Mouse (Mus musculus) erythroblast, embryonic 14.5 days (primary cell): ENCODE data around the gene Tns2. TPM values are rescaled to one million over a fixed set of nuclear protein-coding genes. Genes with fewer than 3 reads are reported as not detected.
A peak's percentile ranks its signal among the peaks of the same experiment; 100 is the strongest.

Source experiments
- H3K27me3 ChIP-seq: 2 replicates; pipeline ENCODE4 v1.6.1; 2012; ENCODE audit warnings: inconsistent platforms; ENCODE audit not compliant: control insufficient read depth
- H3K36me3 ChIP-seq: 2 replicates; pipeline ENCODE4 v1.6.1; 2012; ENCODE audit warnings: mild to moderate bottlenecking, inconsistent platforms; ENCODE audit not compliant: control insufficient read depth
- H3K4me1 ChIP-seq: 2 replicates; pipeline ENCODE4 v1.6.1; 2012; ENCODE audit warnings: inconsistent platforms; ENCODE audit not compliant: control insufficient read depth
- H3K4me3 ChIP-seq: replicated peaks from 2 replicates; pipeline ENCODE3; 2012; ENCODE audit warnings: moderate library complexity, mild to moderate bottlenecking, inconsistent platforms
- H3K9me3 ChIP-seq: 2 replicates; pipeline ENCODE4 v1.6.1; 2012; ENCODE audit warnings: low read length, inconsistent platforms, mixed read lengths; ENCODE audit not compliant: control insufficient read depth
- GATA1 ChIP-seq: IDR thresholded peaks from 2 replicates; pipeline ENCODE4 v1.6.1; 2012; ENCODE audit warnings: low read length, inconsistent platforms, mixed read lengths
- TAL1 ChIP-seq: IDR thresholded peaks from 3 replicates; pipeline ENCODE4 v1.6.1; 2012; ENCODE audit warnings: low read length, inconsistent platforms, mixed read lengths
- polyA plus RNA-seq: library from polyadenylated mRNA; stranded (reverse); fragments of >175 nt; gene quantifications from 2 replicates; pipeline ENCODE4 v1.2.3, GENCODE M21; 2012

The Tns2 gene
- polyA plus RNA-seq, 1 experiment: 0.04 TPM

GRCm38 (mm10) chr15:102144274-102144711 lies 44.1 kb downstream of the Tns2 start, which contains the start of gene Igfbp6:
TSS of gene Igfbp6 (plus strand) at chr15:102144362.
- no peak within 1 kb of the TSS for H3K4me3 ChIP-seq
- H3K27me3 ChIP-seq: peaks cover 50% of the 10 kb centered on the region
- H3K4me1 ChIP-seq: peaks cover 27% of the 10 kb centered on the region

GRCm38 (mm10) chr15:102144726-102145125 lies 44.5 kb downstream of the Tns2 start:
- TF ChIP-seq TAL1: no peak
- no peak for TF ChIP-seq GATA1
- H3K27me3 ChIP-seq: peaks cover 48% of the 10 kb centered on the region
- H3K36me3 ChIP-seq: no peaks in the 10 kb centered on the region
- no peaks in the 10 kb centered on the region; the same call in 1 of the 2 replicates for H3K9me3 ChIP-seq
- H3K4me3 ChIP-seq: no peak overlapping the region
- H3K4me1 ChIP-seq: peaks cover 31% of the 10 kb centered on the region

More at GRCm38 (mm10) chr15:102144274-102144711, 44.1 kb downstream of the Tns2 start, which contains the start of gene Igfbp6:
- TF ChIP-seq TAL1: no peak
- no peaks in the 10 kb centered on the region for H3K36me3 ChIP-seq
- no peaks in the 10 kb centered on the region; the same call in 1 of the 2 replicates for H3K9me3 ChIP-seq

- no peaks in the 10 kb centered on the region for H3K36me3 ChIP-seq
- TF ChIP-seq TAL1 (no peak), GATA1 (no peak)
- H3K4me1 ChIP-seq: peaks cover 37% of the 10 kb centered on the region
- H3K9me3 ChIP-seq: no peaks in the 10 kb centered on the region; the same call in 1 of the 2 replicates
- H3K27me3 ChIP-seq: peaks cover 48% of the 10 kb centered on the region
- no peak overlapping the region for H3K4me3 ChIP-seq
Measured at GRCm38 (mm10) chr15:102145330-102145729, 45.1 kb downstream of the Tns2 start.

- no peaks in the 10 kb centered on the region; the same call in 1 of the 2 replicates for H3K9me3 ChIP-seq
- peaks cover 48% of the 10 kb centered on the region for H3K27me3 ChIP-seq
- TF ChIP-seq TAL1: no peak
- TF ChIP-seq GATA1: no peak
- H3K4me3 ChIP-seq: no peak overlapping the region
- H3K36me3 ChIP-seq: no peaks in the 10 kb centered on the region
- H3K4me1 ChIP-seq: peaks cover 45% of the 10 kb centered on the region
Measured at GRCm38 (mm10) chr15:102146089-102146488, 45.9 kb downstream of the Tns2 start.

GRCm38 (mm10) chr15:102146882-102147281 lies 46.7 kb downstream of the Tns2 start:
- peaks cover 49% of the 10 kb centered on the region for H3K4me1 ChIP-seq
- TF ChIP-seq TAL1: no peak
- TF ChIP-seq GATA1: no peak

GRCm38 (mm10) chr15:102147674-102148402 lies 47.6 kb downstream of the Tns2 start:
- TF ChIP-seq TAL1 (no peak), GATA1 (no peak)
- no peak overlapping the region for H3K4me3 ChIP-seq
- H3K36me3 ChIP-seq: peaks cover 2% of the 10 kb centered on the region
- peaks cover 51% of the 10 kb centered on the region for H3K4me1 ChIP-seq
- H3K27me3 ChIP-seq: peaks cover 34% of the 10 kb centered on the region
- H3K9me3 ChIP-seq: no peaks in the 10 kb centered on the region; the same call in 1 of the 2 replicates

More at GRCm38 (mm10) chr15:102146882-102147281, 46.7 kb downstream of the Tns2 start:
- Histone ChIP-seq H3K36me3 (no peaks in the 10 kb centered on the region), H3K27me3 (peaks cover 42% of the 10 kb centered on the region), H3K9me3 (no peaks in the 10 kb centered on the region; the same call in 1 of the 2 replicates), H3K4me3 (no peak overlapping the region)

- no peak overlapping the region for H3K4me3 ChIP-seq
- peaks cover 55% of the 10 kb centered on the region for H3K4me1 ChIP-seq
- H3K27me3 ChIP-seq: peaks cover 17% of the 10 kb centered on the region
- peaks cover 19% of the 10 kb centered on the region for H3K36me3 ChIP-seq
- no peaks in the 10 kb centered on the region; the same call in 1 of the 2 replicates for H3K9me3 ChIP-seq
- TF ChIP-seq GATA1 (no peak), TAL1 (no peak)
Measured at GRCm38 (mm10) chr15:102149561-102149960, 49.3 kb downstream of the Tns2 start.

- TF ChIP-seq TAL1 (no peak), GATA1 (no peak)
- H3K36me3 ChIP-seq: peaks cover 22% of the 10 kb centered on the region
- peak within 1 kb of the TSS; percentile 66 for H3K4me3 ChIP-seq
- H3K27me3 ChIP-seq: peaks cover 7% of the 10 kb centered on the region
- no peaks in the 10 kb centered on the region; the same call in none of the 2 replicates for H3K9me3 ChIP-seq
- peaks cover 47% of the 10 kb centered on the region for H3K4me1 ChIP-seq
Measured at GRCm38 (mm10) chr15:102150301-102151135, 50.3 kb downstream of the Tns2 start, which contains the start of gene Soat2. TSS of gene Soat2 (plus strand) at chr15:102150526.
